Mouse (Mus musculus) CH12F3 (cell line): ENCODE results near the gene Elfn1.

Experiments
- in situ Hi-C: fragments of 300-500 bp; cut with MboI; formaldehyde crosslinking; loops from 2 replicates; pipeline ENCODE4 v1.14.3; 2020; ENCODE audit warnings: low sequenced_read_pairs

The Elfn1 gene

GRCm38 (mm10) chr5:140018780-140019179, 111.0 kb downstream of the Elfn1 start:
- in situ Hi-C loops: no loop called here

GRCm38 (mm10) chr5:140019616-140020015, 111.9 kb downstream of the Elfn1 start:
- in situ Hi-C loops: no loop called here

GRCm38 (mm10) chr5:140021755-140022154, 114.0 kb downstream of the Elfn1 start:
- in situ Hi-C loops: no loop called here

- in situ Hi-C loops: no loop called here
These were observed 115.1 kb downstream of the Elfn1 start for GRCm38 (mm10) chr5:140022861-140023260.

- in situ Hi-C loops: no loop called here
These were observed 116.3 kb downstream of the Elfn1 start for GRCm38 (mm10) chr5:140023941-140024500.
